Mouse (Mus musculus) brown adipose tissue, adult 24 weeks (tissue): ENCODE measurements around the gene Fam209. TPM values are rescaled to one million over a fixed set of nuclear protein-coding genes. Genes with fewer than 3 reads are reported as not detected.
A peak's percentile ranks its signal among the peaks of the same experiment; 100 is the strongest.

ENCODE experiments used
- H3K27ac ChIP-seq: fragments of 200-500 bp; replicated peaks from 2 replicates; pipeline ENCODE4 v1.5.1; 2012; ENCODE audit warnings: low read depth, mild to moderate bottlenecking, low read length
- H3K4me1 ChIP-seq: fragments of 200-500 bp; 2 replicates; pipeline ENCODE4 v1.6.1; 2012; ENCODE audit warnings: low read length, mixed read lengths; ENCODE audit not compliant: control insufficient read depth, insufficient read depth, insufficient read length
- H3K4me3 ChIP-seq: fragments of 200-500 bp; 2 replicates; pipeline ENCODE4 v1.5.1; 2012; ENCODE audit warnings: low read depth, mild to moderate bottlenecking, low read length, moderate library complexity; ENCODE audit not compliant: insufficient read depth
- polyA plus RNA-seq: library from polyadenylated mRNA; stranded (reverse); fragments of >200 nt; gene quantifications from 2 replicates; pipeline ENCODE4 v1.2.4, GENCODE M21; 2012; ENCODE audit not compliant: missing spikeins, insufficient read depth, insufficient read length

Fam209 gene
- not detected in 2 replicates for polyA plus RNA-seq

- peaks cover 3% of the 10 kb centered on the region; the same call in 1 of the 2 replicates for H3K4me1 ChIP-seq
- H3K4me3 ChIP-seq = no peak within 1 kb of the TSS
- peak within 1 kb of the TSS; percentile 89 for H3K27ac ChIP-seq
Observed at GRCm38 (mm10) chr2:172472318-172472717, at the start of gene Fam209. Gene Fam209, plus strand, starts transcription at chr2:172472520.

- Histone ChIP-seq H3K4me1 (no peaks in the 10 kb centered on the region), H3K4me3 (no peak overlapping the region), H3K27ac (no peak overlapping the region)
Observed at GRCm38 (mm10) chr2:172430609-172431008, 41.7 kb upstream of the Fam209 start.

- Histone ChIP-seq H3K4me1 (no peaks in the 10 kb centered on the region), H3K4me3 (no peak overlapping the region), H3K27ac (no peak overlapping the region)
Observed at GRCm38 (mm10) chr2:172433746-172434145, 38.6 kb upstream of the Fam209 start.

GRCm38 (mm10) chr2:172437371-172437952 is 34.9 kb upstream of the Fam209 start:
- Histone ChIP-seq H3K4me1 (peaks cover 10% of the 10 kb centered on the region; the same call in 1 of the 2 replicates), H3K4me3 (no peak overlapping the region), H3K27ac (peak overlapping the region; percentile 56)

- peaks cover 12% of the 10 kb centered on the region; the same call in 1 of the 2 replicates for H3K4me1 ChIP-seq
Observed at GRCm38 (mm10) chr2:172439843-172440639, 32.3 kb upstream of the Fam209 start, which contains the start of gene Rtf2. Gene Rtf2, plus strand, starts transcription at chr2:172440556.

GRCm38 (mm10) chr2:172440640-172441005 is 31.7 kb upstream of the Fam209 start:
- H3K4me3 ChIP-seq = peak overlapping the region; percentile 93
- peak overlapping the region; percentile 77 for H3K27ac ChIP-seq
- H3K4me1 ChIP-seq = peaks cover 12% of the 10 kb centered on the region; the same call in 1 of the 2 replicates

More at GRCm38 (mm10) chr2:172439843-172440639, 32.3 kb upstream of the Fam209 start, which contains the start of gene Rtf2:
- peak within 1 kb of the TSS; percentile 77 for H3K27ac ChIP-seq
- peak within 1 kb of the TSS; percentile 93 for H3K4me3 ChIP-seq

- H3K4me3 ChIP-seq = peak overlapping the region; percentile 93
Observed at GRCm38 (mm10) chr2:172441176-172441575, 31.1 kb upstream of the Fam209 start.

GRCm38 (mm10) chr2:172445617-172446016 is 26.7 kb upstream of the Fam209 start:
- H3K4me3 ChIP-seq = no peak overlapping the region
- H3K4me1 ChIP-seq = peaks cover 7% of the 10 kb centered on the region; the same call in 1 of the 2 replicates
- H3K27ac ChIP-seq = no peak overlapping the region

More at GRCm38 (mm10) chr2:172441176-172441575, 31.1 kb upstream of the Fam209 start:
- H3K4me1 ChIP-seq = peaks cover 12% of the 10 kb centered on the region; the same call in 1 of the 2 replicates
- H3K27ac ChIP-seq = peak overlapping the region; percentile 77

- Histone ChIP-seq H3K4me1 (0 out of 2 replicates have a peak, but pooled peaks cover 2% of the 10 kb centered on the region), H3K4me3 (no peak overlapping the region), H3K27ac (no peak overlapping the region)
Observed at GRCm38 (mm10) chr2:172447317-172447716, 25.0 kb upstream of the Fam209 start.

- no peak overlapping the region for H3K27ac ChIP-seq
- no peak overlapping the region for H3K4me3 ChIP-seq
- H3K4me1 ChIP-seq = no peaks in the 10 kb centered on the region
Observed at GRCm38 (mm10) chr2:172448329-172448728, 24.0 kb upstream of the Fam209 start.

GRCm38 (mm10) chr2:172450640-172451039 is 21.7 kb upstream of the Fam209 start:
- Histone ChIP-seq H3K4me1 (no peaks in the 10 kb centered on the region), H3K4me3 (no peak overlapping the region), H3K27ac (no peak overlapping the region)

GRCm38 (mm10) chr2:172452031-172452430 is 20.3 kb upstream of the Fam209 start:
- Histone ChIP-seq H3K27ac (no peak overlapping the region), H3K4me1 (no peaks in the 10 kb centered on the region), H3K4me3 (no peak overlapping the region)

- no peak overlapping the region for H3K4me3 ChIP-seq
- H3K27ac ChIP-seq = no peak overlapping the region
- no peaks in the 10 kb centered on the region for H3K4me1 ChIP-seq
Observed at GRCm38 (mm10) chr2:172452458-172452857, 19.9 kb upstream of the Fam209 start.

GRCm38 (mm10) chr2:172458496-172458895 is 13.8 kb upstream of the Fam209 start, which contains the start of gene Gcnt7:
Gene Gcnt7, minus strand, starts transcription at chr2:172458596.
- H3K4me3 ChIP-seq = no peak within 1 kb of the TSS
- no peak within 1 kb of the TSS for H3K27ac ChIP-seq
- H3K4me1 ChIP-seq = peaks cover 6% of the 10 kb centered on the region; the same call in 1 of the 2 replicates

GRCm38 (mm10) chr2:172460647-172461046 is 11.7 kb upstream of the Fam209 start:
- Histone ChIP-seq H3K4me3 (no peak overlapping the region), H3K4me1 (peaks cover 6% of the 10 kb centered on the region; the same call in 1 of the 2 replicates), H3K27ac (peak overlapping the region; percentile 74)
